Mouse (Mus musculus) liver, embryonic 15.5 days (tissue): ENCODE measurements around the gene Snrpa. TPM values are rescaled to one million over a fixed set of nuclear protein-coding genes. Genes with fewer than 3 reads are reported as not detected.
A peak's percentile ranks its signal among the peaks of the same experiment; 100 is the strongest.

Experiments used
- ATAC-seq: fragments of 200-750 bp; cut with Nextera tagmentation; 2 replicates; pipeline ENCODE4 v1.8.0; 2017; ENCODE audit warnings: moderate number of reproducible peaks, mild to moderate bottlenecking, moderate library complexity; ENCODE audit not compliant: insufficient read depth
- H3K27ac ChIP-seq: fragments of 300-500 bp; sonication (generic); replicated peaks from 2 replicates; pipeline ENCODE4 v1.5.1; 2015; ENCODE audit warnings: mild to moderate bottlenecking, inconsistent platforms
- H3K27me3 ChIP-seq: fragments of 300-500 bp; sonication (generic); 2 replicates; pipeline ENCODE4 v1.6.1; 2015; ENCODE audit warnings: mild to moderate bottlenecking, inconsistent platforms
- H3K36me3 ChIP-seq: fragments of 300-500 bp; sonication (generic); replicated peaks from 2 replicates; pipeline ENCODE4 v1.6.1; 2015; ENCODE audit warnings: moderate library complexity, mild to moderate bottlenecking, inconsistent platforms
- H3K4me1 ChIP-seq: fragments of 300-500 bp; sonication (generic); replicated peaks from 2 replicates; pipeline ENCODE4 v1.6.1; 2015; ENCODE audit warnings: inconsistent platforms
- H3K4me2 ChIP-seq: fragments of 300-500 bp; sonication (generic); 2 replicates; pipeline ENCODE4 v1.6.1; 2015; ENCODE audit warnings: moderate library complexity, mild to moderate bottlenecking, inconsistent platforms
- H3K4me3 ChIP-seq: fragments of 300-500 bp; sonication (generic); replicated peaks from 2 replicates; pipeline ENCODE4 v1.5.1; 2015; ENCODE audit warnings: mild to moderate bottlenecking, inconsistent platforms
- H3K9ac ChIP-seq: fragments of 300-500 bp; sonication (generic); 2 replicates; pipeline ENCODE4 v1.6.1; 2015; ENCODE audit warnings: moderate library complexity, mild to moderate bottlenecking, inconsistent platforms
- H3K9me3 ChIP-seq: fragments of 300-500 bp; sonication (generic); replicated peaks from 2 replicates; pipeline ENCODE4 v1.6.1; 2016; ENCODE audit warnings: inconsistent platforms
- WGBS: fragments of 180-500 bp; shearing (Covaris S2); methylation state at CpG from one replicate; pipeline ENCODE4 v1.1.7; 2015; ENCODE audit warnings: mixed read lengths; ENCODE audit not compliant: insufficient replicate concordance; 5-methylcytosine and 5-hydroxymethylcytosine counted together
- polyA plus RNA-seq: library from polyadenylated mRNA; unstranded; fragments of >200 nt; fragmentation: Nextera tagmentation; extraction: Ambion mirVana; gene quantifications from 2 replicates; pipeline ENCODE4 v1.2.1, GENCODE M21; 2015

The Snrpa gene
- polyA plus RNA-seq, 1 experiment from 2014 or later = 79.3 TPM

DNA sequence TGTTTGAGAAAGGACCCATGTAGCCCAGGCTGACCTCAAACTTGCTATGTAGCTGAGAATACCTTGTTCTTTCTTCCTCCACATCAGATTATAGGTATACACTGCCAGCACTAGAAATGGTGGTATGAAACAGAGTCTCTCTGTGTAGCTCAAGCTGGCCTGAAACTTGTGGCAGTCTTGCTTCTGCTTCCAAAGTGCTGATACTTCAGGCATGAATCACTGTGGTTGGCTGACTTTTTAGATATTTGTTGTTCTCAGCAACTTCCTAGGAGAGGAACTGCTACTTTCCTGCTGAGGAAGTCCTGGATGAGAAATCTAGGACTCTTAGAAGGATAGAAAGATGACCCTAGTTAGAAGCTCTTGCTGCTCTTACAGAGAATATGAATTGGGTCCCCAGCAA, 2.3 kb upstream of the Snrpa start:
- Histone ChIP-seq H3K9me3 (no peaks in the 10 kb centered on the region), H3K4me2 (no peak overlapping the region), H3K4me3 (no peak overlapping the region), H3K27ac (no peak overlapping the region), H3K4me1 (peaks cover 23% of the 10 kb centered on the region), H3K36me3 (peaks cover 22% of the 10 kb centered on the region), H3K9ac (no peak overlapping the region), H3K27me3 (no peaks in the 10 kb centered on the region)
- ATAC-seq = no peak

DNA sequence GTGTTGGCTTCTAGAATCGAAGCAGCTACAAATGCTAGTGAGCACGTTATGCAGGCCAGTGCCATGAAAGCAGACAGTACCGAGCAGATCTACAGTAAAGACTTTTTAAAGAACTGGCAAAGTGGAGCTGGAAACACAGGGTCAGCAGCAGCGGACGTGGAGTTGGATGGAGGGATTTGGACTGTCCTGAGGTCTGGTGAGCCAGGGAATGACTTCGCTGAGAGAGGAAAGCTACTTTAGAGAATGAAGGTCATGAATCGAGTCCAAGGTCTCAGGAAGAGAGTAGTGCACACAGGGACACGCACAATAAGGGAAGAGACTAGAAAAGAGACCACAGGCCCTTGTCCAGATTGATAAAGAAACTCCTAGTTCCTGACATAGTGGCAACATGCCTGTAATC, 1.6 kb upstream of the Snrpa start:
- no peak for ATAC-seq
- Histone ChIP-seq H3K9me3 (no peaks in the 10 kb centered on the region), H3K36me3 (peaks cover 22% of the 10 kb centered on the region), H3K4me3 (no peak overlapping the region), H3K9ac (no peak overlapping the region), H3K27me3 (no peaks in the 10 kb centered on the region), H3K4me1 (peaks cover 23% of the 10 kb centered on the region), H3K27ac (no peak overlapping the region), H3K4me2 (no peak overlapping the region)
- WGBS = 74% methylated on average over 8 of the region's 8 CpGs

DNA sequence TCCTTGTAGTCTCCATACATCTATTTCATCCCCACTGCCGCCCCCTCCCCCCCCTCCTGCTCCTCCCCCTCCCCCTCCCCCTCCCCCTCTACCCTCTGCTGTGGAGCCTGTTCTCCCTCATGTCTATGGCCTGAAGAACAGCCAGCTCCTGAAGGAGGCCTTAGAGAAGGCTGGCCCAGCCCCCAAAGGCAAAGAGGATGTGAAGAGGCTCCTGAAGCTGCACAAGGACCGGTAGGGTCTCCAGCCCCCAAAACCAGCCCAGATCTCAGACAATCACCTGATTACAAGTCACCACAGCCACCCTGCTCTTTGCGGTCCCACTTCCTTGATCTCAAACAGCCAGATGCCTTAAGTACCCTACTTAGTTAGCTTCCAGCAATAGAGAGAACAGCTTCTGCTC, 1.1 kb upstream of the Snrpa start:
- H3K27me3 ChIP-seq = no peaks in the 10 kb centered on the region
- H3K9ac ChIP-seq = no peak overlapping the region
- H3K36me3 ChIP-seq = peaks cover 24% of the 10 kb centered on the region
- peak overlapping the region; percentile 66; the same call in 1 of the 2 replicates for H3K27ac ChIP-seq
- no peaks in the 10 kb centered on the region for H3K9me3 ChIP-seq
- WGBS = 63% methylated on average over 3 of the region's 3 CpGs
- no peak overlapping the region for H3K4me3 ChIP-seq
- H3K4me2 ChIP-seq = 0 out of 2 replicates have a peak overlapping the region, but pooled peaks have one; percentile 82
- no peak for ATAC-seq
- peaks cover 23% of the 10 kb centered on the region for H3K4me1 ChIP-seq

DNA sequence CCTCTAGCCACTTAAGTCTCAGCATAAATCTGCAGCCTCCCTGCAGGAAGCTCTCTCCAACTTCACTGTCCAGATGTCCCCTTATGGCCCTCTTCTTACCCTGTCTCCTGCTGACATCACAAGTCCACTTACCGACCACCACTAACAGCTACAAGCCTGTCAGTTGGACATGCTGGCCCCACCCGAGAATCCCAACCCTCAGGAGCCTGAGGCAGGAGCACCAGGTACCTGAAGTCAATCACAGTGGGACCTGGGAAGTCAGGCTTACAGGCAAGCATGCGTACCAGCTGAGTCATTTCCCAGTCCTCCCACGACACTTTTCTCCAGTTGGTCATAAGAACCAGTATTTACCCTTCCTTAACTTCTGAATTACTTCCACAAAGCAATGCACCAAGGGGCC, 2.3 kb downstream of the Snrpa start:
- WGBS = 66% methylated on average over 4 of the region's 4 CpGs
- no peak overlapping the region for H3K9ac ChIP-seq
- no peaks in the 10 kb centered on the region for H3K9me3 ChIP-seq
- ATAC-seq = no peak
- H3K4me1 ChIP-seq = peaks cover 23% of the 10 kb centered on the region
- no peaks in the 10 kb centered on the region for H3K27me3 ChIP-seq
- no peak overlapping the region for H3K4me2 ChIP-seq
- H3K36me3 ChIP-seq = peaks cover 58% of the 10 kb centered on the region
- H3K27ac ChIP-seq = no peak overlapping the region
- H3K4me3 ChIP-seq = no peak overlapping the region

DNA sequence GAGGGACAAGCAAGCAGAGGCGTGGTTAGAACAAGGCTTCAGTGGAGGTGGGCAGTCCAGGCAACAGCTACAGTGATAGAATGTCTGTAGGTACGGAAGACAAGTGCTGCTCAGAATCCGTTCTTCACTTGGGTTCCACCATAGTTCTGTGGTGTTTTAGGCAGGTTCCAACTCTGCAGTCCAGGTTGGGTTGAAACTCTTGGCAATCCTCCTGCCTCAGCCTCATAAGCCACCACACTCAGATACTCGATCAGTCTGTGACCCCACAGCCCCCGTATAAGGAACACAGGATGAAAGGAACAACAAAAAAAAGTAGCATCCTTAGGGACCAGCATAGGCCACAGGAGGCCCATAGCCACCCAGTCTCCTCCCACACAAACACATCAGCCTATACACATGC, 3.6 kb downstream of the Snrpa start:
- WGBS = 82% methylated on average over 5 of the region's 5 CpGs
- H3K4me3 ChIP-seq = no peak overlapping the region
- H3K36me3 ChIP-seq = peaks cover 71% of the 10 kb centered on the region

DNA sequence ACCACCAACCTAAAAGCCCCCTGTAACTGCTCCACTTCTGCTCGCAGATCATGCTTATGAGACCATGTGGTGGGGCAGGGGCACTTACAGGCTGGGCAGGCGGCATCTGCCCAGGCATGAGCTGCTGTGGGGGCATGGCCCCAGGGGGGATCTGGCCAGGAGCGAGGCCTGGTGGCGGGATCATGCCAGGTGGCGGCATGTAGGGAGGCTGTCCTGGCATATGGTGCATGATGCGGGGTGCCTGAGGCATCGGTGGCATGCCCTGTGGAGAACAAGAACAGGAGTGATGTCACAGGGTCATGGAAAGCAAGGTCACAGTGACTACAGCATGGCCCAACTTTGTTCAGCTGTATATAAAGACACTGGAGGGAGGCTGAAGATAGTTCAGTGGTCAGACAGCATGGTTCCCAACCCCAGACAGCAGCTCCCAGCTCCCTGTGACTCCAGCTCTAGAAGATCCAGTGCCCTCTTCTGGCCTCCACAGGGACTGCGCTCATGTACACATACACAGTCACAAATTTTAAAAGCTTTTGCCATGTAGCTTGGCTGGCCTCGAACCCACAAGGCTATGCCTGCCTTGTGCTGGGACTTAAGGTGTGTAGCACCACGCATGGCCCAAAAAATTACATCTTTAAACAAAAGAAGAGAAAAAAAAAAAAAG, 6.7 kb downstream of the Snrpa start:
- peaks cover 8% of the 10 kb centered on the region for H3K4me1 ChIP-seq
- no peaks in the 10 kb centered on the region for H3K27me3 ChIP-seq
- H3K4me3 ChIP-seq = no peak overlapping the region
- H3K36me3 ChIP-seq = peaks cover 98% of the 10 kb centered on the region
- no peak overlapping the region for H3K4me2 ChIP-seq
- H3K27ac ChIP-seq = no peak overlapping the region
- no peaks in the 10 kb centered on the region for H3K9me3 ChIP-seq
- WGBS = 80% methylated on average over 10 of the region's 10 CpGs
- ATAC-seq = no peak
- no peak overlapping the region for H3K9ac ChIP-seq

More for the DNA sequence above, 3.6 kb downstream of the Snrpa start:
- peaks cover 23% of the 10 kb centered on the region for H3K4me1 ChIP-seq
- H3K27me3 ChIP-seq = no peaks in the 10 kb centered on the region
- no peak overlapping the region for H3K4me2 ChIP-seq
- no peak overlapping the region for H3K27ac ChIP-seq
- H3K9ac ChIP-seq = no peak overlapping the region
- ATAC-seq = no peak
- H3K9me3 ChIP-seq = no peaks in the 10 kb centered on the region

DNA sequence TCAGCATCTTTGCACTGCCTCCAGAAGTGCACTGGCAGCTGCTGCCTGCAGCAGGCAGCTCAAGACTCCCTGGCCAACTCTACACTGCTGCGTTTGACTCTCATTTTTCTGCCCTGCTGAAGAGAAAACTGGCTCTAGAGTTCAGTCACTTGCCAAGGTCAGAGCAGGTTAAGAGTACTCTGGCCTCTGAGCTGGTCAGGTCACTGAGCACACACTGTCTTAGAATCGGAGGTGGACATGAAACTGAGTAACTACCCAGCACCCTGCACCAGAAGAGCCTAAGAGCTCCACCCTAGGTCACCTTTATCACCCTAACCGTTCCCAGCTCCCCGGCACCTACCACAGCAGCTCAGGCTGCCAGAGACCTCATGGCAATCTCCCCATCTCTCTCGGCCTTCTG, 10.1 kb downstream of the Snrpa start:
- no peak overlapping the region for H3K4me2 ChIP-seq
- peaks cover 69% of the 10 kb centered on the region for H3K36me3 ChIP-seq
- ATAC-seq = no peak
- no peaks in the 10 kb centered on the region for H3K27me3 ChIP-seq
- 68% methylated on average over 5 of the region's 5 CpGs for WGBS
- H3K9me3 ChIP-seq = no peaks in the 10 kb centered on the region
- no peak overlapping the region for H3K27ac ChIP-seq
- peaks cover 4% of the 10 kb centered on the region; the same call in 1 of the 2 replicates for H3K4me1 ChIP-seq
- H3K4me3 ChIP-seq = no peak overlapping the region
- no peak overlapping the region for H3K9ac ChIP-seq

DNA sequence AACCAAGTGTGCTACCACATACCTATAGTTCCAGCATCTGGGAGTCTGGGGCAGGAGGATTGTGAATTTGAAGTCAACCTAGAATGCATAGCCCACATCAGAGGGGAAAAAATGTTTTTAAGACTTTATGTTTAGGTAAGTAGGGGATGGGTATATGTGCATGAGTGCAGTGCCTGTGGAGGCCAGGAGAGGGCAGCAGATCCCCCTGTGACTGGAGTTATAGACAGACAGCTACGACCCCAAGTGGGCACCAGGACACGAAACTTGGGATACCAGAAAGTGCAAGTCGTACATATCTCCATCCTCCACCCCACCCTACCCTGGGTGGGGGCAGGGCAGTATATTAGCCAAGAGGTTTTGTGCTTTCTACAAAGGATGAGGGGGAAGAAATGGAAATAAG, 11.1 kb downstream of the Snrpa start:
- H3K27me3 ChIP-seq = no peaks in the 10 kb centered on the region
- H3K4me3 ChIP-seq = no peak overlapping the region
- H3K9ac ChIP-seq = no peak overlapping the region
- no peak for ATAC-seq
- no peak overlapping the region for H3K4me2 ChIP-seq
- H3K27ac ChIP-seq = no peak overlapping the region
- H3K9me3 ChIP-seq = no peaks in the 10 kb centered on the region
- WGBS = 35% methylated on average over 3 of the region's 3 CpGs
- H3K36me3 ChIP-seq = peaks cover 59% of the 10 kb centered on the region
- peaks cover 10% of the 10 kb centered on the region for H3K4me1 ChIP-seq

DNA sequence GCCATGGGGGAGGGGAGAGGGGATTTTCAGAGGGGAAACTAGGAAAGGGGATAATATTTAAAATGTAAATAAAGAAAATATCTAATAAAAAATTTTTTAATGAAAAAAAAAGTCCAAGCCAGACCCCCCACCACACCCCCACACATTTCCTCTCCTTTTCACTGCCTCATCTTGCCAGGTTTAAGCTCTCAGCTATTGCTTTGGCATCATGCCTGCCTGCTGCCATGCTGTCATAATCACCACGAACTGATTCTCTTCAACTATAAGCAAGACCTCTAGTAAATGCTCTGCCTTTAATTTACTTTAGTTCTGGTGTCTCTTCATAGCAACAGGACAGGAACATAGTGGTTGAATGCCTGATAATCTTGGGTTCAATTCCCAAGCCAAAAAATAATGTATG, 13.6 kb downstream of the Snrpa start:
- WGBS = 57% methylated on average over 1 of the region's 1 CpGs
- H3K27ac ChIP-seq = no peak overlapping the region
- H3K36me3 ChIP-seq = peaks cover 34% of the 10 kb centered on the region
- H3K27me3 ChIP-seq = no peaks in the 10 kb centered on the region
- H3K4me1 ChIP-seq = peaks cover 31% of the 10 kb centered on the region
- no peak overlapping the region for H3K4me3 ChIP-seq
- no peak for ATAC-seq
- H3K9me3 ChIP-seq = no peaks in the 10 kb centered on the region
- no peak overlapping the region for H3K9ac ChIP-seq
- H3K4me2 ChIP-seq = no peak overlapping the region

DNA sequence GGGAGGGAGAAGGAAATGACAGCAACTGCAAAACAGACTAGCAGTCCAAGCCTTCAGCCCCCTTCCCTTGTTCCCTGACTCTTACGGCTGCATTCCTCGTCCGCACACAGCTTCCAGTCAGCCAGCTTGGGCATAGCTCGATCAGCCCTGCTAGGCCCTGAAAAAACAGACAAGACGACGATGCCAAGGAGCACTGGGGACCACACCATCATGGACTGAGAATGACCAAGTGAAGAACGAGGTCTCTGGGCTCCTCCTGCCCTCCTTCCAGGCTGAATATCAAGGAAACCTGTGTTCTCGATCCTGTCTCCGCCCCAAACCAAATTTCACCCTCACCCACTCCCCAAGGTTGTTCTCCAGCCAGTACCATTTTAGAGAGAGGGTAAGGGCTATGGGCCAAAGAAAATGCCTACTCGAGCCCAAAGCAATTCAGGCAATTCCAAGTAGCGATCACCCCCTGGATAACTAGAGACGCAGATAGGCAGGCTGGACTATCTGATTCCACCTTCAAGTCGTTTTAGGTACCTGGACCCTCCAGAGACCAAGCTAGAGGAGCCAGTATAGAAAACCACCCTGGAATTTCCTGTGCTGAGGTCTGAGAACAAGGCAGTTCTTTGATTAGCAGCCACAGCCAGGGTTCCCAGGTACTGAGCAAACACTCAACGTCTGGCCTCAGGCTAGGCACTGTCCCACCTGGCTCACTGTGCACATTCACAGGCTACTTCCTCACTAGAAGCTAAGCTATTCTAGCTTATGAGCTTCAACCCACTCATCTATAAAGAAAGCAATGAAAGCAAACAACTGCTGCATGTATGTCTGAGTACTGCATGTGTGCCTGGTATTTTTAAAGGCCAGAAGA, 15.0 kb downstream of the Snrpa start, which contains the start of the genes Gm21983 and Mia:
TSS of gene Gm21983 (minus strand) at position 250 of the 859 bp plus-strand sequence.
TSS of gene Mia (minus strand) at position 321 of the 859 bp plus-strand sequence.
- Histone ChIP-seq H3K9me3 (no peaks in the 10 kb centered on the region), H3K36me3 (peaks cover 20% of the 10 kb centered on the region), H3K4me1 (peaks cover 33% of the 10 kb centered on the region), H3K4me3 (no peak within 1 kb of the TSS), H3K4me2 (no peak within 1 kb of the TSS), H3K27ac (0 out of 2 replicates have a peak within 1 kb of the TSS, but pooled peaks have one; percentile 58), H3K9ac (no peak within 1 kb of the TSS), H3K27me3 (no peaks in the 10 kb centered on the region)
- WGBS = 61% methylated on average over 14 of the region's 14 CpGs
- no peak for ATAC-seq

DNA sequence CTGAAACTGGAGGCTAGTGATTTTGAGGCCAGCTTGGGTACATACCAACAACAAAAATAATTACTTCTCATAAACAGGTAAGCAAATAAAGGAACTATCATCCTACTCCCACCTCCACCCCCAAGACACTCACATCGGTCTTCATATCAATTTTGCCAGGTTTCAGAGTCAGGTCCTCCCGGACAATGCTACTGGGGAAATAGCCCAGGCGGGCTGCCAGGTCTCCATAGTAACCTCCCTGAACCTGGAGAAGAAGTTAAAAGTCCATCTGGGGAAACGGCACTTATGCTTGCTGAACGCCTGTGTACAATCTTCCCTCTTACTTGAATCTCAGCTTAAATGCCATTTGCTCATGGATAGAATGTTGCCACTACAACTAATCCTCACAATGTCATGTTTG, 16.0 kb downstream of the Snrpa start:
- H3K4me2 ChIP-seq = no peak overlapping the region
- ATAC-seq = no peak

More for the DNA sequence above, 16.0 kb downstream of the Snrpa start:
- Histone ChIP-seq H3K27ac (0 out of 2 replicates have a peak overlapping the region, but pooled peaks have one; percentile 58), H3K9me3 (no peaks in the 10 kb centered on the region), H3K36me3 (peaks cover 9% of the 10 kb centered on the region), H3K9ac (no peak overlapping the region), H3K4me1 (peaks cover 33% of the 10 kb centered on the region), H3K27me3 (no peaks in the 10 kb centered on the region), H3K4me3 (no peak overlapping the region)
- 62% methylated on average over 5 of the region's 5 CpGs for WGBS
